In the genomic region with DNA sequence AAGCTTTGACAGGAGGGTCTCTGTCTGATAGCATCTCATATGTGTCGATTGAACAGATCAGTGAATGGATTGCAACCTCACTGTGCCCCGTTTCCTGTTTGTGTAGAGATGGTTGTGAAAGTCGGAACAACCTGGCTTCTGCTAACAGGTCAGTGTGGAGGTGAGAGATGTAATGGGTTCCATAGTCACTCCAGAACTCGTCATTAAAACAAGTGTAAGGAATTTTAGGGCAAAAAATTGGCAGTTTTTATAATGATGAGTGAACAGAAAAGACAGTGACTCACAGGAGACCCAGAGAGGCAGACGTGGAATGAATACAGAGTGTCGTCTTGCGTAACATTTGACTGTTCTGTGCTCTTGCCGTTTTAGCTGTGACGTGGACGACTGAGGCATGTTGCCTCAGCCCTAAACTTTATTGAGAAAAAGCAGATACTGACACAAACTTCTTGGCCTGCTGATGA, we compare ENCODE assay signal across 8 mouse cellular contexts. TPM values are rescaled to one million over a fixed set of nuclear protein-coding genes. Genes with fewer than 3 reads are reported as not detected.
DNase-seq lines count a peak whose midpoint lies in the region; ATAC-seq lines count a peak whose summit lies in the region.

No protein-coding gene starts in this region.

- intact Hi-C loops in gastrocnemius, postnatal 36 days (cut with DNase I) = no loop called here

- no peaks in the 10 kb centered on the region for H3K27me3 ChIP-seq in heart, embryonic 14.5 days (ENCODE audit: control insufficient read depth, insufficient read depth, low read length)
- no peaks in the 10 kb centered on the region for H3K27me3 ChIP-seq in lung, embryonic 15.5 days

- H3K36me3 ChIP-seq in heart, embryonic 14.5 days (ENCODE audit: control insufficient read depth, insufficient read depth, low read length) = no peaks in the 10 kb centered on the region
- no peaks in the 10 kb centered on the region for H3K36me3 ChIP-seq in lung, embryonic 15.5 days

- peak overlapping the region; percentile 83 for H3K4me2 ChIP-seq in heart, embryonic 14.5 days (ENCODE audit: low read length)
- peak overlapping the region; percentile 69 for H3K4me2 ChIP-seq in lung, embryonic 15.5 days

- H3K4me1 ChIP-seq in heart, embryonic 14.5 days (ENCODE audit: control insufficient read depth in 2 of 2, insufficient read depth in 2 of 2, low read length in 2 of 2) = peaks cover 4 to 11% of the 10 kb centered on the region in 2 experiments; a peak in 3 of 4 replicates
- peaks cover 27% of the 10 kb centered on the region for H3K4me1 ChIP-seq in lung, embryonic 15.5 days

- WGBS in heart, embryonic 14.5 days = 70% methylated on average over 10 of the region's 10 CpGs
- WGBS in lung, embryonic 15.5 days = 37% methylated on average over 10 of the region's 10 CpGs

- H3K9ac ChIP-seq in heart, embryonic 14.5 days (ENCODE audit: low read length) = peak overlapping the region; percentile 92
- H3K9ac ChIP-seq in lung, embryonic 15.5 days = no peak overlapping the region

- ATAC-seq in heart, embryonic 14.5 days (ENCODE audit: insufficient number of reproducible peaks, insufficient read depth, low FRiP score, low read depth) = no peak
- no peak for ATAC-seq in lung, embryonic 15.5 days (ENCODE audit: borderline replicate concordance, extremely low read depth, low FRiP score, low TSS enrichment)

- 0 out of 4 replicates have a peak overlapping the region, but pooled peaks of 1 of the 2 experiments have one; percentile 82 for H3K4me3 ChIP-seq in heart, embryonic 14.5 days (ENCODE audit: control insufficient read depth in 1 of 2, insufficient read depth in 1 of 2, low read depth in 1 of 2, low read length in 2 of 2)
- H3K4me3 ChIP-seq in lung, embryonic 15.5 days = peak overlapping the region; percentile 92; the same call in 1 of the 2 replicates

- H3K9me3 ChIP-seq in heart, embryonic 14.5 days (ENCODE audit: control insufficient read depth, low read length) = no peaks in the 10 kb centered on the region
- H3K9me3 ChIP-seq in lung, embryonic 15.5 days = no peaks in the 10 kb centered on the region

- H3K27ac ChIP-seq in heart, embryonic 14.5 days (replicated peaks in 1 of 2; ENCODE audit: control insufficient read depth in 1 of 2, insufficient read depth in 1 of 2, low read depth in 2 of 2, low read length in 2 of 2) = no peak overlapping the region
- no peak overlapping the region for H3K27ac ChIP-seq in lung, embryonic 15.5 days

- peak; percentile 24 for DNase-seq in gastrocnemius, postnatal 25 days
- DNase-seq in gastrocnemius, postnatal 36 days = no peak
- peak; percentile 25 for DNase-seq in urinary bladder, postnatal 14 days (ENCODE audit: low spot score)
- DNase-seq in urinary bladder, adult 2 months (ENCODE audit: low spot score) = no peak
- peak; percentile 56 for DNase-seq in skeletal muscle tissue, adult 2 months (ENCODE audit: low read depth, low spot score)
- DNase-seq in urinary bladder, postnatal 4 days (ENCODE audit: low spot score in 2 of 2) = no peak

RNA-seq across cellular contexts. Expression of a gene that starts 1.6 kb away (rescaled TPM):
- 10 to 100 TPM; 11.6 to 12.5 TPM for total RNA-seq in gastrocnemius, postnatal 25 days (2021)
- total RNA-seq in gastrocnemius, postnatal 36 days (2021) = 10 to 100 TPM; 10.7 to 12.2 TPM
- polyA plus RNA-seq in urinary bladder, adult 2 months (2012; rRNA removed) = 42.8 and 52.0 TPM in 2 replicates
- polyA plus RNA-seq in heart, embryonic 14.5 days (2014; fragmentation: Nextera tagmentation; extraction: Ambion mirVana) = 30.2 and 32.9 TPM in 2 replicates
- 33.8 and 37.4 TPM in 2 replicates for polyA plus RNA-seq in lung, embryonic 15.5 days (2015; fragmentation: Nextera tagmentation; extraction: Ambion mirVana)

RNA-seq across cellular contexts. Expression of a gene that starts 19.4 kb away (rescaled TPM):
- total RNA-seq in gastrocnemius, postnatal 25 days (2021) = 10 to 100 TPM; 22.8 to 24.6 TPM
- total RNA-seq in gastrocnemius, postnatal 36 days (2021) = 10 to 100 TPM; 24.5 to 28.4 TPM
- 27.3 and 31.9 TPM in 2 replicates for polyA plus RNA-seq in urinary bladder, adult 2 months (2012; rRNA removed)
- polyA plus RNA-seq in heart, embryonic 14.5 days (2014; fragmentation: Nextera tagmentation; extraction: Ambion mirVana) = 46.5 and 47.0 TPM in 2 replicates
- 44.8 and 50.6 TPM in 2 replicates for polyA plus RNA-seq in lung, embryonic 15.5 days (2015; fragmentation: Nextera tagmentation; extraction: Ambion mirVana)

Comparison
In these comparisons a context has a peak if more than half of its experiments do, and no peak if none do; other contexts are left out.
1. DNase-seq: peak in gastrocnemius, postnatal 25 days (single experiment), urinary bladder, postnatal 14 days (single experiment) and skeletal muscle tissue, adult 2 months (single experiment); none in gastrocnemius, postnatal 36 days (0 of 2), urinary bladder, adult 2 months (single experiment) and urinary bladder, postnatal 4 days (0 of 2).